Mouse (Mus musculus) neural tube, embryonic 15.5 days (tissue): ENCODE measurements at regions not wholly inside any gene's neighbourhood (a gene's known extent, or its start where the extent isn't known, plus 50 kb on each side); places are given as distances from the start of the nearest gene placed in this dataset.

Source experiments
- ATAC-seq: fragments of 200-750 bp; cut with Nextera tagmentation; 2 replicates; pipeline ENCODE4 v1.8.0; 2017; ENCODE audit warnings: mild to moderate bottlenecking, moderate TSS enrichment, moderate library complexity; ENCODE audit not compliant: low FRiP score
- H3K27ac ChIP-seq: fragments of 300-500 bp; sonication (generic); replicated peaks from 2 replicates; pipeline ENCODE4 v1.5.1; 2015; ENCODE audit warnings: mild to moderate bottlenecking, inconsistent platforms
- H3K27me3 ChIP-seq: fragments of 300-500 bp; sonication (generic); replicated peaks from 2 replicates; pipeline ENCODE4 v1.6.1; 2015; ENCODE audit warnings: inconsistent platforms
- H3K36me3 ChIP-seq: fragments of 300-500 bp; sonication (generic); 2 replicates; pipeline ENCODE4 v1.6.1; 2015; ENCODE audit warnings: inconsistent platforms
- H3K4me1 ChIP-seq: fragments of 300-500 bp; sonication (generic); 2 replicates; pipeline ENCODE4 v1.6.1; 2015; ENCODE audit warnings: inconsistent platforms
- H3K4me2 ChIP-seq: fragments of 300-500 bp; sonication (generic); 2 replicates; pipeline ENCODE4 v1.6.1; 2015; ENCODE audit warnings: inconsistent platforms, mild to moderate bottlenecking, moderate library complexity
- H3K4me3 ChIP-seq: fragments of 300-500 bp; sonication (generic); replicated peaks from 2 replicates; pipeline ENCODE4 v1.5.1; 2015; ENCODE audit warnings: mild to moderate bottlenecking, inconsistent platforms
- H3K9ac ChIP-seq: fragments of 300-500 bp; sonication (generic); replicated peaks from 2 replicates; pipeline ENCODE4 v1.6.1; 2015; ENCODE audit warnings: mild to moderate bottlenecking, inconsistent platforms
- H3K9me3 ChIP-seq: fragments of 300-500 bp; sonication (generic); replicated peaks from 2 replicates; pipeline ENCODE4 v1.6.1; 2016; ENCODE audit warnings: inconsistent platforms
- WGBS: fragments of 180-500 bp; shearing (Covaris S2); methylation state at CpG from one replicate; pipeline ENCODE4 v1.1.7; 2015; ENCODE audit warnings: mixed read lengths; 5-methylcytosine and 5-hydroxymethylcytosine counted together

GRCm38 (mm10) chr10:72762964-72763363 lies 108.3 kb downstream of the Zwint start:
- no peak overlapping the region for H3K9ac ChIP-seq
- H3K9me3 ChIP-seq, result no peaks in the 10 kb centered on the region
- no peak overlapping the region for H3K4me2 ChIP-seq
- H3K4me3 ChIP-seq, result no peak overlapping the region
- peaks cover 5% of the 10 kb centered on the region; the same call in 1 of the 2 replicates for H3K4me1 ChIP-seq
- no peaks in the 10 kb centered on the region for H3K36me3 ChIP-seq
- 62% methylated on average over 6 of the region's 6 CpGs for WGBS
- no peaks in the 10 kb centered on the region for H3K27me3 ChIP-seq
- H3K27ac ChIP-seq, result no peak overlapping the region
- ATAC-seq, result no peak

- Histone ChIP-seq H3K36me3 (no peaks in the 10 kb centered on the region), H3K27ac (no peak overlapping the region), H3K27me3 (no peaks in the 10 kb centered on the region), H3K4me1 (no peaks in the 10 kb centered on the region), H3K9ac (no peak overlapping the region), H3K4me2 (no peak overlapping the region), H3K4me3 (no peak overlapping the region), H3K9me3 (no peaks in the 10 kb centered on the region)
- no peak for ATAC-seq
- 65% methylated on average over 3 of the region's 3 CpGs for WGBS
These were observed 123.7 kb downstream of the Zwint start for GRCm38 (mm10) chr10:72778356-72778755.

DNA sequence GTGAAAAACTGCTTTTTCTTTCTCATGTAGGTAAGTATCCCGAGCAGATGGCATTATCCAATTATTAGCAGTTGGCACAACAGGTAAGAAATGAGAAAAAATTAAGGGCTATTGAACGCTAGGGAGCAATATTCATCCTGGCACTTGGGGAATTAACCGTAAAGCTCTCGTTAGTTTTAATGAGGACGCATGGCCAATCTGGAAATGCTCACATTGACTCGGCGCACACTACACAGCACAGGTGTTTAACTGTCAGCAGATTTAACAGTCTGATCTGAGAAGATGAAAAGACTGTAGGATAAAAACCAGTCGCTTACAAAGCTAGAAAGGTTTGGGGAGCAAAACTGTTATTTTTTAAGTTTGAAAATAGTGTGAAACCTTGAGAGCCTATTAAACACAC lies 157.0 kb downstream of the Zwint start:
- 0 out of 2 replicates have a peak, but pooled peaks have one; percentile 47 for ATAC-seq
- whole genome bisulfite sequencing, result 51% methylated on average over 8 of the region's 8 CpGs
- no peaks in the 10 kb centered on the region for H3K9me3 ChIP-seq
- H3K9ac ChIP-seq, result no peak overlapping the region
- H3K27me3 ChIP-seq, result no peaks in the 10 kb centered on the region
- H3K4me2 ChIP-seq, result no peak overlapping the region
- no peaks in the 10 kb centered on the region for H3K4me1 ChIP-seq
- H3K4me3 ChIP-seq, result no peak overlapping the region
- H3K27ac ChIP-seq, result no peak overlapping the region
- no peaks in the 10 kb centered on the region for H3K36me3 ChIP-seq

- no peaks in the 10 kb centered on the region for H3K27me3 ChIP-seq
- 47% methylated on average over 1 of the region's 1 CpGs for WGBS
- H3K4me2 ChIP-seq, result no peak overlapping the region
- H3K27ac ChIP-seq, result no peak overlapping the region
- ATAC-seq, result no peak
- H3K4me3 ChIP-seq, result no peak overlapping the region
- no peak overlapping the region for H3K9ac ChIP-seq
- no peaks in the 10 kb centered on the region for H3K9me3 ChIP-seq
- no peaks in the 10 kb centered on the region for H3K4me1 ChIP-seq
- no peaks in the 10 kb centered on the region for H3K36me3 ChIP-seq
These were observed 192.9 kb downstream of the Zwint start for GRCm38 (mm10) chr10:72847358-72848082.

- no peaks in the 10 kb centered on the region for H3K9me3 ChIP-seq
These were observed 213.3 kb downstream of the Zwint start for GRCm38 (mm10) chr10:72867956-72868355.

More at GRCm38 (mm10) chr10:72867956-72868355, 213.3 kb downstream of the Zwint start:
- no peaks in the 10 kb centered on the region for H3K27me3 ChIP-seq
- H3K4me3 ChIP-seq, result no peak overlapping the region
- no peaks in the 10 kb centered on the region for H3K4me1 ChIP-seq
- no peak overlapping the region for H3K9ac ChIP-seq
- no peaks in the 10 kb centered on the region for H3K36me3 ChIP-seq
- H3K4me2 ChIP-seq, result no peak overlapping the region
- 20% methylated on average over 1 of the region's 1 CpGs for WGBS
- ATAC-seq, result no peak
- H3K27ac ChIP-seq, result no peak overlapping the region
